Mouse (Mus musculus) embryonic fibroblast, embryonic 13.5 days (primary cell): ENCODE measurements around the gene Astn2.

Experiments
- CTCF ChIP-seq: IDR thresholded peaks from 2 replicates; pipeline ENCODE4 v1.5.1; 2011; ENCODE audit warnings: mild to moderate bottlenecking, control low read depth, low read length, moderate library complexity, borderline replicate concordance; ENCODE audit not compliant: insufficient read depth
- POLR2A ChIP-seq: IDR thresholded peaks from 2 replicates; pipeline ENCODE4 v1.6.1; 2011; ENCODE audit warnings: low read depth, mild to moderate bottlenecking, control low read depth, low read length, moderate library complexity

DNA sequence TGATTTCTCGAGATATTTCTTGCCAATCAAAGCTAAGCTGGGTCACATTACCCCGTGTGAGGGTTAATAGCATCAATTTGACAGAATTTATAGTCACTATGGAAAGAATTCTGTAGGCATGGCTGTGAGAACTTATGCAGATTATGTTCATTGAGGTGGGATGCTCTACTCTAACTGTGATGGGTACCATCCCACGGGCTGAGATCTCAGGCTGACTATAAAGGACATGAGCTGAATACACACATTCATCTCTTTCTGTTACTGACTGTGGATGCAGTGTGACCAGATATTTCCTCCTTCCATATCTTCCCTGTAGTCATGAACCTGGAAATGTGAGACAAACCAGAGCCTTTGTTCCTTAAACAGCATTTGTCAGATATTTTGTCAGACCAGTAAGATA is 639.1 kb downstream of the Astn2 start:
- TF ChIP-seq CTCF (no peak), POLR2A (no peak)
